Mouse (Mus musculus) kidney, postnatal 0 days (tissue): Measurements from ENCODE around the gene Akr1d1. TPM values are rescaled to one million over a fixed set of nuclear protein-coding genes. Genes with fewer than 3 reads are reported as not detected.
A peak's percentile ranks its signal among the peaks of the same experiment; 100 is the strongest.

Source experiments
- ATAC-seq: fragments of 200-750 bp; cut with Nextera tagmentation; replicated peaks from 2 replicates; pipeline ENCODE4 v1.8.0; 2017; ENCODE audit warnings: low read depth, moderate number of reproducible peaks, moderate TSS enrichment, moderate library complexity; ENCODE audit not compliant: low FRiP score
- DNase-seq: peaks from one replicate; pipeline ENCODE4 v3.0.0-alpha.2; 2016; ENCODE audit warnings: low spot score
- H3K27ac ChIP-seq: fragments of 300-500 bp; sonication (generic); 2 replicates; pipeline ENCODE4 v1.5.1; 2014; ENCODE audit warnings: mild to moderate bottlenecking
- H3K27me3 ChIP-seq: fragments of 300-500 bp; sonication (generic); 2 replicates; pipeline ENCODE4 v1.6.1; 2014; ENCODE audit warnings: low read length, mixed read lengths; ENCODE audit not compliant: insufficient read depth
- H3K36me3 ChIP-seq: fragments of 300-500 bp; sonication (generic); 2 replicates; pipeline ENCODE4 v1.6.1; 2014; ENCODE audit warnings: low read length, mixed read lengths; ENCODE audit not compliant: insufficient read depth
- H3K4me1 ChIP-seq: fragments of 300-500 bp; sonication (generic); replicated peaks from 2 replicates; pipeline ENCODE4 v1.6.1; 2014; ENCODE audit warnings: antibody characterized with exemption, low read length, mixed read lengths; ENCODE audit not compliant: insufficient read depth
- H3K4me2 ChIP-seq: fragments of 300-500 bp; sonication (generic); 2 replicates; pipeline ENCODE4 v1.6.1; 2014; ENCODE audit warnings: mild to moderate bottlenecking, low read length, moderate library complexity, mixed read lengths
- H3K4me3 ChIP-seq: fragments of 300-500 bp; sonication (generic); replicated peaks from 2 replicates; pipeline ENCODE4 v1.5.1; 2014; ENCODE audit warnings: low read depth, low read length
- H3K9ac ChIP-seq: fragments of 300-500 bp; sonication (generic); 2 replicates; pipeline ENCODE4 v1.6.1; 2014; ENCODE audit warnings: low read depth, low read length
- H3K9me3 ChIP-seq: fragments of 300-500 bp; sonication (generic); replicated peaks from 2 replicates; pipeline ENCODE4 v1.6.1; 2016; ENCODE audit warnings: low read length, inconsistent platforms, mixed read lengths
- CTCF ChIP-seq: IDR thresholded peaks from 2 replicates; pipeline ENCODE4 v1.5.1; 2016; ENCODE audit warnings: antibody characterized with exemption, low read depth, mild to moderate bottlenecking, moderate library complexity
- WGBS: fragments of 180-500 bp; shearing (Covaris S2); extraction: QIAGEN DNeasy Blood & Tissue Kit; methylation state at CpG from one replicate; pipeline ENCODE4 v1.1.7; 2014; 5-methylcytosine and 5-hydroxymethylcytosine counted together
- polyA plus RNA-seq: library from polyadenylated mRNA; unstranded; fragments of >200 nt; fragmentation: Nextera tagmentation; extraction: Ambion mirVana; gene quantifications from 2 replicates; pipeline ENCODE4 v1.2.1, GENCODE M21; 2015

Gene Akr1d1
- polyA plus RNA-seq, 1 experiment from 2014 or later = 1.6 TPM

DNA sequence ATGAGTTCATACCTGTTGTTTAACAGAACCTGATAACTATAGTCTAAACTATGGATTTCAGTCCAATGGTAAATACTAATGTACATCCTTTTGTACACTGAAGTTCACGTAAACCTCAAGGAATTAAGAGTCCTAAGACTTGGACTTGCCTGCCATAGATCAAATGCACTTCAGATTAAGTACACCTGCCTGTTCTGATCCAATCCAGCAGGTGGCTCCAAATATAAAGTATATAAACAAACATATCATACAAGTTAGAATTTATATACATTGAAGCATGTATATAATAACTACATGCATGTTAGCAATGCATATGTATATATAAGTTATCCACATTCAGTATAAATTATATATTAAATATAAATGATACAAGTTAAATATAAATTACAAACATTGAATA is 33.1 kb upstream of the Akr1d1 start:
- no peaks in the 10 kb centered on the region for H3K36me3 ChIP-seq
- peak; percentile 47; the same call in 1 of the 2 replicates for TF ChIP-seq CTCF
- H3K9ac ChIP-seq = no peak overlapping the region
- no peaks in the 10 kb centered on the region for H3K9me3 ChIP-seq
- H3K4me2 ChIP-seq = no peak overlapping the region
- no peaks in the 10 kb centered on the region for H3K4me1 ChIP-seq
- 82% methylated on average over 1 of the region's 1 CpGs for WGBS
- ATAC-seq = no peak
- no peak overlapping the region for H3K4me3 ChIP-seq
- no peak for DNase-seq
- H3K27ac ChIP-seq = no peak overlapping the region
- no peaks in the 10 kb centered on the region for H3K27me3 ChIP-seq

DNA sequence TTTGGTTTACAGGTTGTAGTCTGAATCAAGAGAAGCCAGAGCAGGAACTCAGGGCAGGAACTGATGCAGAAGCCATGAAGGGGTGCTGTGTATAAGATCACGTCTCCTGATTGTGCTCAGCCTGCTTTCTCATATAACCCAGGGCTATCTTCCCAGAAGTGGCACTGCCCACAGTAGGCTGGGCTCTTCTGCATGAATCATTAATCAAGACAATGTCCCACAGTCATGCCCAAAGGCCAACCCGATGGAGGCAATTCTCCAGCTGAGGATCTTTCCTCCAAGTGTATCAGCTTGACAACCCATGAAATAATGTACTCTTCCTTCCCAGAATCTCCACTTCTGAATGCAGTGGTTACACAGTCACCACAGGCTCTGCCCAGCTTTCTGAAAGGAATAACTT is 24.4 kb upstream of the Akr1d1 start:
- H3K27ac ChIP-seq = no peak overlapping the region
- no peaks in the 10 kb centered on the region for H3K36me3 ChIP-seq
- DNase-seq (no peak), ATAC-seq (no peak)
- no peaks in the 10 kb centered on the region for H3K27me3 ChIP-seq
- H3K4me2 ChIP-seq = no peak overlapping the region
- no peak for TF ChIP-seq CTCF
- 55% methylated on average over 2 of the region's 2 CpGs for WGBS
- H3K9ac ChIP-seq = no peak overlapping the region
- H3K9me3 ChIP-seq = peaks cover 3% of the 10 kb centered on the region; the same call in 1 of the 2 replicates
- no peaks in the 10 kb centered on the region for H3K4me1 ChIP-seq
- H3K4me3 ChIP-seq = no peak overlapping the region

DNA sequence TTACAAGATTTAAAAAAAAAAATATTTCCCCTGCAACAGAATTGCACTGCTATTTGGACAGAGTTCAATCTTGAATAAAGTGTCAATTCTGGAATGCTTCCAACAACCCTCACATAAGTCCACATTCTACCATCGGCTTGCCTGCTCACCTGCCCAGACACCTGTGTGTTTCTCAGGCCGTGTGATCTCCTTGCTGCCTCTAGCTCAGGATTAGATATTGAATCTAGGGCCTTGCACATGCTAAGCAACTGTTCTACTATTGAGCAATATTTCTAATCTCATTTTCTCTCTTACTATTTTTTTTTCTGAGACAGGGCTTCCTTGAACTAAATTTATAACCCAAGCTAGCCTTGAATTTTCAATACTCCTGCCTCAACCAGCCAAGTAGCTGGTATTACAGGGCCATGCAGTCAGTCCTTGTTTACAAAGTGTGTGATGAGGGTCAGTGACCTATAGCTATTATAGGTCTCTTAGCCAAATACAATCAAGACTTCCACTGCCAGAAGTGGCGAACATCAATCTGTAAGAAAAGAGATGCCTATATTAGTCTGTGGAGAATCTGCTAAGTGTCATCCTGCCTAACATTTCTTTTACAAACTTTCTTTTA is 23.0 kb upstream of the Akr1d1 start:
- no peaks in the 10 kb centered on the region for H3K4me1 ChIP-seq
- H3K9ac ChIP-seq = no peak overlapping the region
- WGBS = 69% methylated on average over 3 of the region's 3 CpGs
- no peak for ATAC-seq
- no peaks in the 10 kb centered on the region for H3K36me3 ChIP-seq
- peaks cover 3% of the 10 kb centered on the region; the same call in 1 of the 2 replicates for H3K9me3 ChIP-seq
- no peaks in the 10 kb centered on the region for H3K27me3 ChIP-seq
- no peak for TF ChIP-seq CTCF
- no peak for DNase-seq
- no peak overlapping the region for H3K4me3 ChIP-seq
- H3K27ac ChIP-seq = no peak overlapping the region
- no peak overlapping the region for H3K4me2 ChIP-seq

DNA sequence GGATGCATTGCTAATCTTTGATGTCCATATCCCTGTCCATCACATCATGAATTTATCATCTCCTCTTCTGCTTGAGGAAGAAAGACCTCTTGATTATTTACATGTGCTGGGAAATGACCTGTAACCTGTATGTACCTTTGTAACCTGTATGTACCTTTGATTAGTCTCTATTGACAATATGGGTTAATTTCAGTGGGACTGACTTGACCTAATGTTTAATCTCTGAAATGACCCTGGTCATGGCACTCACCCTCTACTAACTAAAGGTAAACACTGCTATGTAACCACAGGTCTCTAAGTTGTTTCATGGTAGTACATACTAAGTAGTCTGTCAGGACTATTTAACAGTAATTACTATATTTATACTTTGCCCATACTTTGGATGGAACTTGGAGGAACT is 19.2 kb upstream of the Akr1d1 start:
- DNase-seq (no peak), ATAC-seq (no peak)
- H3K4me2 ChIP-seq = no peak overlapping the region
- no peak overlapping the region for H3K27ac ChIP-seq
- H3K4me1 ChIP-seq = no peaks in the 10 kb centered on the region
- no peaks in the 10 kb centered on the region for H3K27me3 ChIP-seq
- no peak for TF ChIP-seq CTCF
- H3K9ac ChIP-seq = no peak overlapping the region
- no peaks in the 10 kb centered on the region for H3K9me3 ChIP-seq
- H3K36me3 ChIP-seq = no peaks in the 10 kb centered on the region
- H3K4me3 ChIP-seq = no peak overlapping the region

DNA sequence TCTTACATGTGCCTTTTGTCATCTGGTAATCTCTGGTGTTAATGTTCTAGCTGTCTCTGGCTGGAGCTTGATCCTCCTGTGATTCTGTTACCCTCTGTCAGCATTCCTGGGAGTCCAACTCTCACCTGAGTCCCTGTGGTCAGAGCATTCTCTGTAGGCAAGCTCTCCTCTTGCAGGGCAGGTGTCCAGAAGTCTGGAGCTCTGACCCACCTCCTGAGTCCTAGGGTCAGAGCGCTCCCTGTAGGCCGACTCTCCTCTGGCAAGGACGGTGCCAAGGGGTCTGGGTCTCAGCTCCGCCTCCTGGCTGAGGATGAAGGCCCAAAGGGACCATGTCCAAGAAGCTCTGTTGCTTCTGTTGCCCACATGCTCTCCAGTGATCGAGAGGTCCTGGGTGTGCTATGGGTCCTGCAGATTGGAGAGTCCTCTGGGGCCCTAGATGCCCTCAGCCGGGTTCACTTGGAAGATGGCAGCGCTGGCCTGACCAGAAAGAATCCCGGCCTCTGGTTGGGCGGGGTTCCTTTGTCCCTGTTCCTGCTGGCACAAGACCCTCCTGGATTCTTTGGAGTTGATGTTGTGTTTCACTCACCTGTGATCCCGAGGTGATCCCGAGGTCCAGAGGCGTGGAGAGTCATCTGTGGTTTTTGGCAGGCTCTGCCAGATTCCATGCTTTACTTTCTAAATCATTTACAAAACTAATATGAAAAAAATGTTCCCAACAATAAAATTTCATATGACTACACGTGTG is 9.2 kb upstream of the Akr1d1 start:
- Histone ChIP-seq H3K9ac (no peak overlapping the region), H3K36me3 (no peaks in the 10 kb centered on the region), H3K4me3 (no peak overlapping the region), H3K27me3 (no peaks in the 10 kb centered on the region), H3K27ac (peak overlapping the region; percentile 42; the same call in 1 of the 2 replicates), H3K9me3 (no peaks in the 10 kb centered on the region; the same call in 1 of the 2 replicates), H3K4me2 (no peak overlapping the region), H3K4me1 (no peaks in the 10 kb centered on the region)
- TF ChIP-seq CTCF = no peak
- no peak for ATAC-seq
- 79% methylated on average over 13 of the region's 13 CpGs for WGBS
- no peak for DNase-seq

DNA sequence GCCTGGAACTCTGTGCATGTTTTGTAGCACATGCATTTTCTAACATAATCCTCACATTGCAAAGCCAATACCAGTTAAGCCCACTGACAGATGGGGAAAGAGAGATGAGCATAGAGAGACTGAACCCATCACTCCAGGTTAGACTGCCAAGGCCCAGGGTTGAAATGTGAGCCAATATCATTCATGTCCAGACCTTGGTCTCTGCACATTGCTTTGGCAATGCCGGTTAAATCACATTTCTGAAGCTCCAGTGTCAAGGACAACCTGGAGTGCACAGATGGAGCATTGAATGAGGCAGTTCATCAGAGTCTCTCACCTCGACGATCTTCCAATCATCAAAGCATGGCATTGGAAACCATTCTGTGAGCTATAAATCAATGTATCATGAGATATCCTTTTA is 2.1 kb downstream of the Akr1d1 start:
- Histone ChIP-seq H3K4me3 (no peak overlapping the region), H3K36me3 (no peaks in the 10 kb centered on the region), H3K9me3 (no peaks in the 10 kb centered on the region), H3K4me1 (no peaks in the 10 kb centered on the region), H3K27me3 (no peaks in the 10 kb centered on the region), H3K4me2 (no peak overlapping the region), H3K9ac (no peak overlapping the region), H3K27ac (no peak overlapping the region)
- 92% methylated on average over 3 of the region's 3 CpGs for WGBS
- TF ChIP-seq CTCF = no peak
- DNase-seq = no peak
- no peak for ATAC-seq
